Mouse (Mus musculus): ENCODE measurements around the gene Smyd3. TPM values are rescaled to one million over a fixed set of nuclear protein-coding genes. Genes with fewer than 3 reads are reported as not detected.
"Not testable (repeated sequence)": the region's sequence is repeated elsewhere in the genome, so short reads cannot be mapped to it uniquely, and the experiment has no call there.

Smyd3 gene
- polyA plus RNA-seq, 1 experiment from 2014 or later, result 3.7 TPM

DNA sequence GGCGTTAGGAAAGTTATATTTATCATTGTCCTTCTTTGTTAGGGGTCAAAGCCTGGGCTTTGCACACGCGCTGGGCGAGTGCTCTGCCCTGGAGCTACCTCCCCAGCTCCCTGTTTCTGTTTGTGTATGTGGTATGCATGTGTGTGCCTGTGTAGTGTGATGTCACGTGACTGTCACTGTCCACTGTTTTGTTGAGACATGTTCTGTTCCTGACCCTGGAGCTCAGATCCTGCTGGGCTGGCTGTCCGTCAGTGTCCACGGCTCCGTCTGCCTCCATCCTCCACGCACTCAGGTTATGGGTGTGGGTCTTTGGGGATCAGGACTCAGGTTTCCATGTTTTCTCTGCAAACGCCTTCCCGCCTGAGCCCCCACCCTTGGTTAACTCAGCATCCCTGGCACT lies 30.4 kb upstream of the Smyd3 start:
- no peaks in the 10 kb centered on the region for H3K36me3 ChIP-seq (ENCODE audit: inconsistent target)
- WGBS (ENCODE audit: missing documents), result 87% methylated on average over 11 of the region's 11 CpGs
- H3K4me3 ChIP-seq (ENCODE audit: inconsistent target), result no peak overlapping the region
- no peak overlapping the region for H3K27ac ChIP-seq
- H3K79me2 ChIP-seq (ENCODE audit: inconsistent target), result peaks cover 82% of the 10 kb centered on the region

GRCm38 (mm10) chr1:179547176-179547575 lies 29.3 kb upstream of the Smyd3 start:
- whole genome bisulfite sequencing (ENCODE audit: missing documents), result 31% methylated on average over 5 of the region's 5 CpGs
- Histone ChIP-seq H3K27ac (peak overlapping the region; percentile 39; the same call in 1 of the 2 replicates), H3K79me2 (ENCODE audit: inconsistent target) (peaks cover 82% of the 10 kb centered on the region), H3K36me3 (ENCODE audit: inconsistent target) (no peaks in the 10 kb centered on the region), H3K4me3 (ENCODE audit: inconsistent target) (peak overlapping the region; percentile 63)

GRCm38 (mm10) chr1:179546551-179546917 lies 28.7 kb upstream of the Smyd3 start:
- under 1% methylated on average over 40 of the region's 44 CpGs for WGBS (ENCODE audit: missing documents)
- Histone ChIP-seq H3K36me3 (ENCODE audit: inconsistent target) (0 out of 2 replicates have a peak, but pooled peaks cover 3% of the 10 kb centered on the region), H3K79me2 (ENCODE audit: inconsistent target) (peaks cover 76% of the 10 kb centered on the region), H3K4me3 (ENCODE audit: inconsistent target) (peak overlapping the region; percentile 63), H3K27ac (peak overlapping the region; percentile 39)

GRCm38 (mm10) chr1:179545768-179546550 lies 28.1 kb upstream of the Smyd3 start, which contains the start of the genes Tfb2m and Cnst:
Tfb2m (minus strand) TSS chr1:179546267.
Cnst (plus strand) TSS chr1:179546370.
- H3K36me3 ChIP-seq (ENCODE audit: inconsistent target), result not testable (repeated sequence)
- peaks cover 70% of the 10 kb centered on the region for H3K79me2 ChIP-seq (ENCODE audit: inconsistent target)
- peak within 1 kb of the TSS; percentile 77 for H3K4me3 ChIP-seq (ENCODE audit: inconsistent target)
- under 1% methylated on average over 69 of the region's 69 CpGs for WGBS (ENCODE audit: missing documents)
- peak within 1 kb of the TSS; percentile 39 for H3K27ac ChIP-seq

GRCm38 (mm10) chr1:179541502-179541901 lies 23.7 kb upstream of the Smyd3 start:
- H3K27ac ChIP-seq, result no peak overlapping the region
- peaks cover 39% of the 10 kb centered on the region for H3K79me2 ChIP-seq (ENCODE audit: inconsistent target)
- no peak overlapping the region for H3K4me3 ChIP-seq (ENCODE audit: inconsistent target)
- WGBS (ENCODE audit: missing documents), result 62% methylated on average over 3 of the region's 3 CpGs
- H3K36me3 ChIP-seq (ENCODE audit: inconsistent target), result peaks cover 24% of the 10 kb centered on the region

DNA sequence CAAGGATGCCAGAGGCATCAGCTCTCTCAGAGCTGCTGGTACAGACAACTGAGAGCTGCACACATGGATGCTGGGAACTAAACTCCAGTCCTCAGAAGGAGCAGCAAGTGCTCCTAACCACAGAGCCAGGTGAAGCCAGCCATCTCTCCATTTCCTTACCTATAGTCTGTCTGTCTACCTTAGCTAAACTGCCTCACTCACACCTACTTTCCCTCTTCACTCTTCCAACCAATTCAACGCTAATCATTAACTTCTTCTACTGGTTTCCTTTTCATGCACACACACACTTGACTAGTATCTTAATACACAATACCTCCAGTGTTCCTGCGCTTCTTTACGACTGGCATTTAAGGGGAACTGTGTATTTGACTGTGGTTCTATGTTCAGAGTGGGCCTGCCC lies 22.0 kb upstream of the Smyd3 start:
- H3K36me3 ChIP-seq (ENCODE audit: inconsistent target), result peaks cover 24% of the 10 kb centered on the region
- WGBS (ENCODE audit: missing documents), result 88% methylated on average over 3 of the region's 3 CpGs
- H3K27ac ChIP-seq, result no peak overlapping the region
- H3K79me2 ChIP-seq (ENCODE audit: inconsistent target), result peaks cover 32% of the 10 kb centered on the region
- no peak overlapping the region for H3K4me3 ChIP-seq (ENCODE audit: inconsistent target)

- H3K79me2 ChIP-seq (ENCODE audit: inconsistent target), result peaks cover 24% of the 10 kb centered on the region
- 96% methylated on average over 3 of the region's 3 CpGs for WGBS (ENCODE audit: missing documents)
- no peak overlapping the region for H3K4me3 ChIP-seq (ENCODE audit: inconsistent target)
- H3K36me3 ChIP-seq (ENCODE audit: inconsistent target), result peaks cover 24% of the 10 kb centered on the region
- H3K27ac ChIP-seq, result no peak overlapping the region
These were observed 21.2 kb upstream of the Smyd3 start for GRCm38 (mm10) chr1:179539054-179539453.

DNA sequence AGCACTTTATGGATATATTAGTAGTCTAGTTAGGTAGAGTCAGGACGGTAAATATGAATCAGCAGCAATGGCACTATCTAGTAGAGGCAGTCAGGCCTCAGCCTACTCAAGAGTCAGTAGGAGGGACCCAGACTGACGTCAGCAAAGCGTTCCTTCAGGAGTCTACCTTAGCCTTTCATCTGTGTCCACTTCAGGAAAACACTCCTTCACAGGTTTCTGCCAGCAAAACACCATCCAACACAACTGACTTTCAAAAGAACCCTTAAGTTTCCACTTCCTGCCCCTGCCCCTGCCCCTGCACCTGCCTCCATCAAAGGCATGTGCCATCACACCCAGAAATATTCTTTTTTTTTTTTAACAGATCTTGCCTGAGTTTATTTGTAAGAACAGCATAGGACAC lies 2.1 kb upstream of the Smyd3 start:
- Histone ChIP-seq H3K36me3 (ENCODE audit: inconsistent target) (no peaks in the 10 kb centered on the region), H3K27ac (no peak overlapping the region), H3K4me3 (ENCODE audit: inconsistent target) (no peak overlapping the region), H3K79me2 (ENCODE audit: inconsistent target) (peaks cover 18% of the 10 kb centered on the region; the same call in 1 of the 2 replicates)
- 90% methylated on average over 3 of the region's 3 CpGs for WGBS (ENCODE audit: missing documents)

GRCm38 (mm10) chr1:179516941-179517712 lies 714 bp downstream of the Smyd3 start:
- peaks cover 39% of the 10 kb centered on the region; the same call in 1 of the 2 replicates for H3K79me2 ChIP-seq (ENCODE audit: inconsistent target)
- 0 out of 2 replicates have a peak overlapping the region, but pooled peaks have one; percentile 0 for H3K27ac ChIP-seq

DNA sequence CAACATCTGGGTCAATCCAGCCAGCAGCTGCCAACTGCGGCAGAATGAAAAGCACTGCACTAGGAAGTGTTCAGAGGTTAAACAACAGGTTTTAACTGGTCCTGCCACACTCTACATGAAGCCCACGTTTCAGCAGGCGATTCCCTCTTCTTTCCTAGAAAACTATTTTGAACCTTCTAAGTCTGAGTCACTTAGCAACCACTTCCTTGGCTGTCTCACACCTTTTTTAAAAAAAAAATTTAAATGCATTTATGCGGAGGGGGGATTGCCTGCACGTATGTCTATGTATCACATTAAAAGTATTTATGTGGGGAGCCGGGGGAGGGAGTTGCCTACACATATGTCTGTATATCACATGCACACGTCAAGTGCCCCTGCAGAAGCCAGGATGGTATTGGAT lies 5.9 kb downstream of the Smyd3 start:
- Histone ChIP-seq H3K27ac (no peak overlapping the region), H3K36me3 (ENCODE audit: inconsistent target) (no peaks in the 10 kb centered on the region), H3K79me2 (ENCODE audit: inconsistent target) (peaks cover 39% of the 10 kb centered on the region; the same call in 1 of the 2 replicates), H3K4me3 (ENCODE audit: inconsistent target) (no peak overlapping the region)
- 69% methylated on average over 5 of the region's 7 CpGs for WGBS (ENCODE audit: missing documents)

More at GRCm38 (mm10) chr1:179516941-179517712, 714 bp downstream of the Smyd3 start:
- Histone ChIP-seq H3K4me3 (ENCODE audit: inconsistent target) (peak overlapping the region; percentile 68), H3K36me3 (ENCODE audit: inconsistent target) (no peaks in the 10 kb centered on the region)
- WGBS (ENCODE audit: missing documents), result under 1% methylated on average over 20 of the region's 21 CpGs

DNA sequence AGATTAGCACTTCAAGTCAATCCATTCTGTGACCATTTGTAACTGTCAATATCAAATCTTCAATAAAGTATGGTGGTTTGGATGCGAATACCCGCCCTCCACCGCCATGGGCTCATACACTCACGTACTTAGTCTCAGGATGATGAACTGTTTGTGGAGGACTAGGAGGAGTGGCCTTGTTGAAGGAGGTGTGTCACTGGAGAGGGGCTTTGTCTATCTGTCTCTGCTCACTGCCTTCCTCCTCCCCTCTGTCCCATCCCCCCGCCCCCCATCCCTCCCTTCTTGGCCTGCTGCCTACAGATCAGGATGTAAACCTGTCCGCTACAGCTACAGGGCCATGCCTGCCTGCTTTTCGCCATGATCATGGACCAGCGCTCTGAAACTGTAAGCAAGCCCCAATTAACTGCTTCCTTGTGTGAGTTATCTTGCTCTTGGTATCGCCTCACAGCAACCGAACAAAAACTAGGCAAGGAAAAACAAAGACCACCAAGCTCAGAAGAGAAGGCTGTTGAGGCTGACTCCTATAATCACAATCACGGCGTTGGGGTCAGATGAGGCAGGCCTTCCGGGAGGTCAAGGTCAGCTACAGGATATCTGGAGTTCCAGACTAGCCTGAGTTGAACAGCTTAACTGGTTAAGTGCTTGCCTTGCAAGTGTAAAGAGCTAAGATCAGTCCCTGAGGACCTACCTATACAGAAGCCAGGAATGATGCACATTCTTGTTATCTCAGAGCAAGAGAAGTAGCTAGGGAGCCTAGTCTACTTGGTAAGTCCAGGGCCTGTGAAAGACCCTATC lies 7.1 kb downstream of the Smyd3 start:
- WGBS (ENCODE audit: missing documents), result 95% methylated on average over 12 of the region's 13 CpGs
- peaks cover 29% of the 10 kb centered on the region; the same call in 1 of the 2 replicates for H3K79me2 ChIP-seq (ENCODE audit: inconsistent target)
- no peaks in the 10 kb centered on the region for H3K36me3 ChIP-seq (ENCODE audit: inconsistent target)
- H3K27ac ChIP-seq, result no peak overlapping the region
- no peak overlapping the region for H3K4me3 ChIP-seq (ENCODE audit: inconsistent target)

- Histone ChIP-seq H3K4me3 (ENCODE audit: inconsistent target) (no peak overlapping the region), H3K79me2 (ENCODE audit: inconsistent target) (no peaks in the 10 kb centered on the region), H3K36me3 (ENCODE audit: inconsistent target) (no peaks in the 10 kb centered on the region), H3K27ac (no peak overlapping the region)
- 73% methylated on average over 9 of the region's 9 CpGs for WGBS (ENCODE audit: missing documents)
These were observed 11.1 kb downstream of the Smyd3 start for GRCm38 (mm10) chr1:179506530-179507315.

- H3K27ac ChIP-seq, result no peak overlapping the region
- no peaks in the 10 kb centered on the region for H3K79me2 ChIP-seq (ENCODE audit: inconsistent target)
- H3K4me3 ChIP-seq (ENCODE audit: inconsistent target), result no peak overlapping the region
- H3K36me3 ChIP-seq (ENCODE audit: inconsistent target), result no peaks in the 10 kb centered on the region
- WGBS (ENCODE audit: missing documents), result 8% methylated on average over 3 of the region's 3 CpGs
These were observed 15.3 kb downstream of the Smyd3 start for GRCm38 (mm10) chr1:179502565-179502964.

Measured in macrophage (primary cell).